Mouse (Mus musculus): ENCODE measurements around the gene Gm43951. TPM values are rescaled to one million over a fixed set of nuclear protein-coding genes. Genes with fewer than 3 reads are reported as not detected.

Gene Gm43951
- polyA plus RNA-seq (2017; shearing (Covaris generic)): 0.22 TPM

DNA sequence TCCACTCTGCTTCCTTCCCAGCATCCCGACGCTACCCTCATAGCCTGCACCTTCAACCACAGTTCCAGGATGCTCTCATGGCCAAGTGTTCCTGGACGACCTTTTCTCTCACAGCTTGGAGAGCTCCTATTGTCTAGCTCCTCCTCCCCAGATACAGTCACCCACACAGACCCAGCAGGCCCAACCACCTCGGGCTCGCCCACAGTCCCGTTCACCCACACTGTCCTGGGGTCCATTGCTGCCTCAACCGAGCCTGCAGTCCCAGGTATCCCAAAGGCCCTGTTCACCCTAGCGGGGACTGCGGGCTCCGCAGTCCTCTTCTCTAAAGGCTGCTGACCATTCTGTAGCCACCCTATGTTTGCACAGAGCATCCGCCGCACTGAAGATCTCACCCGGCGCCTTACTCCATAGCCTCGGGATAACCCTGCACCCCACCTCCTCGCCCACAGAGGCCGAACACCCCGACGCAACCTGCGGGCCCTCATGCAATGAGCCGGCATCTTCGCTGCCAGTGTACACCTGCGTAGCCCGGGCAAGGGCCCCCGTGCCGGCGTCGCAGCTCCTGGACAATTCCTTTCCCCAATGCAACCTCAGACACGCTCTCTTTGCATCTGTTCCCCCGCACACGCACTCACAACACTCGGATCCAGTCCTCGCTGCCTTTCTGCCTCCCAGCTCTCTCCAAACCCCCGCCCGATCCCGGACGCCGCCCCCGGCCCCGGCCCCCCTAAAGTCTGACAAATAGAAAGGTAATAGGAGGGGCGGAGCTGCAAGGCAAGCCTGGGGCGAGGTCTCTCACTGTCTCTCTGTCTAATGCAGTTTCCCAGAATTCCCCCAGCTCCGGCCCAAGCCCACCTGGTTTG is at the start of gene Gm43951:
Gm43951 (minus strand) TSS at position 500 of the 863 bp plus-strand sequence.

GRCm38 (mm10) chr11:72215410-72215797 is 8.8 kb upstream of the Gm43951 start, which contains the start of gene Med31:
Med31 (minus strand) TSS chr11:72215592.

DNA sequence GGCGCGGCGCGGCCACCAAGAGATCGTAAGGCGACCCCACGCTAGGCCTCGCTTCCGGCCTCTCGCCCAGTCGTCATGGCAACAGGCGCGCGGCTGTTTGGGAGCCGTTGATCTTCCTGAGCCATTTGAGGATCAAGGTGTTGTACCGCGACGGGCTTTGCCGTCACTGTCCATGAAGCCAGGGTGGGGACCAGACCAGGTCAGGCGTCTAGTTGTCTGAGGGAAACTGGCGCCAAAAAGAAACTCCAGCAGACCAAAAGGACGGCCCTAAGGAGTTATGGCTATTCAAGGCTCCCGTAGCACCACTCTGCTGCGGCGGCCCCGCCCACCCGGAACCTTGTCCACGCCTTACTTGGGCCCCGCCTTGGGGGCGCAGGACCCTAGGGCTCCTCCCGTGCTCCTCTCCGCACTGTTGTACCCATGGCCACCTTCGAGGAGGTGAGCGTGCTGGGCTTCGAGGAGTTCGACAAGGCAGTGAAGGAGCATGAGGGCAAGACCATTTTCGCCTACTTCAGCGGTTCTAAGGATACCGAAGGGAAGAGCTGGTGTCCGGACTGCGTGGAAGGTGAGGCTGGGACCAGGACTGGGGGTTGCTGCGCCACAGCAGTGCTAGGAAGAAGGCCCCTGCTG is 679 bp upstream of the Gm43951 start, which contains the start of the genes 4933427D14Rik and Txndc17:
4933427D14Rik (minus strand) TSS at position 256 of the 630 bp plus-strand sequence.
Txndc17 (plus strand) TSS at position 344 of the 630 bp plus-strand sequence.

Other genes starting within 250 kb of the Gm43951 start
- gene Aipl1, start 169.3 kb downstream of the Gm43951 start, polyA plus RNA-seq (2017; shearing (Covaris generic)): 0.27 TPM
- 2.4 TPM for gene Pimreg, start 164.8 kb downstream of the Gm43951 start, polyA plus RNA-seq (2017; shearing (Covaris generic))
- gene Pitpnm3, start 71.1 kb downstream of the Gm43951 start, polyA plus RNA-seq (2017; shearing (Covaris generic)): not detected
- 30.7 TPM for gene 4933427D14Rik, start 619 bp upstream of the Gm43951 start, polyA plus RNA-seq (2017; shearing (Covaris generic))
- 118 TPM for gene Txndc17, start 707 bp upstream of the Gm43951 start, polyA plus RNA-seq (2017; shearing (Covaris generic))
- 23.5 TPM for gene Med31, start 8.8 kb upstream of the Gm43951 start, polyA plus RNA-seq (2017; shearing (Covaris generic))
- gene Slc13a5, start 60.4 kb upstream of the Gm43951 start, polyA plus RNA-seq (2017; shearing (Covaris generic)): not detected
- gene Xaf1, start 94.8 kb upstream of the Gm43951 start, polyA plus RNA-seq (2017; shearing (Covaris generic)): 109 TPM
- 0.43 TPM for gene Fbxo39, start 107.6 kb upstream of the Gm43951 start, polyA plus RNA-seq (2017; shearing (Covaris generic))
- not detected for gene Tekt1, start 155.6 kb upstream of the Gm43951 start, polyA plus RNA-seq (2017; shearing (Covaris generic))
- 0.10 TPM for gene Smtnl2, start 204.9 kb upstream of the Gm43951 start, polyA plus RNA-seq (2017; shearing (Covaris generic))
- gene Ggt6, start 228.7 kb upstream of the Gm43951 start, polyA plus RNA-seq (2017; shearing (Covaris generic)): not detected
- gene Mybbp1a, start 234.5 kb upstream of the Gm43951 start, polyA plus RNA-seq (2017; shearing (Covaris generic)): 119 TPM

Measured in activated CD4-positive, CD25-positive, alpha-beta regulatory T cell, adult 9 weeks (primary cell).